Mouse (Mus musculus) thymus, adult 2 months (tissue): ENCODE data around the gene Vti1a.

ENCODE experiments used
- CTCF ChIP-seq: fragments of 200-500 bp; IDR thresholded peaks from 2 replicates; pipeline ENCODE4 v1.5.1; 2012; ENCODE audit warnings: mild to moderate bottlenecking, control low read depth, low read length, moderate library complexity, borderline replicate concordance; ENCODE audit not compliant: control insufficient read depth, poor library complexity, insufficient read depth; ENCODE audit errors: extremely low read depth
- POLR2A ChIP-seq: fragments of 200-500 bp; IDR thresholded peaks from 2 replicates; pipeline ENCODE4 v1.6.1; 2012; ENCODE audit warnings: mild to moderate bottlenecking, low read length, control low read depth, moderate library complexity; ENCODE audit not compliant: control insufficient read depth, poor library complexity, insufficient read depth; ENCODE audit errors: extremely low read depth

- no peak for TF ChIP-seq CTCF
- no peak for TF ChIP-seq POLR2A
Measured at GRCm38 (mm10) chr19:55449506-55449905, 133.4 kb downstream of the Vti1a start.
